Mouse (Mus musculus) retina, postnatal 1 day (tissue): ENCODE data around the gene Gm2026.
"Not testable (repeated sequence)": the region's sequence is repeated elsewhere in the genome, so short reads cannot be mapped to it uniquely, and the experiment has no call there.

Experiments
- DNase-seq: peaks from one replicate; pipeline ENCODE4 v3.0.0-alpha.2; 2012

The Gm2026 gene

GRCm38 (mm10) chr2:175965031-175965430, at the start of gene Gm2026:
TSS of gene Gm2026 (plus strand) at chr2:175965331.
- not testable (repeated sequence) for DNase-seq

GRCm38 (mm10) chr2:175931000-175931399, 34.1 kb upstream of the Gm2026 start, which contains the start of gene Zfp966:
TSS of gene Zfp966 (minus strand) at chr2:175931100.
- DNase-seq = not testable (repeated sequence)
